In the genomic region with DNA sequence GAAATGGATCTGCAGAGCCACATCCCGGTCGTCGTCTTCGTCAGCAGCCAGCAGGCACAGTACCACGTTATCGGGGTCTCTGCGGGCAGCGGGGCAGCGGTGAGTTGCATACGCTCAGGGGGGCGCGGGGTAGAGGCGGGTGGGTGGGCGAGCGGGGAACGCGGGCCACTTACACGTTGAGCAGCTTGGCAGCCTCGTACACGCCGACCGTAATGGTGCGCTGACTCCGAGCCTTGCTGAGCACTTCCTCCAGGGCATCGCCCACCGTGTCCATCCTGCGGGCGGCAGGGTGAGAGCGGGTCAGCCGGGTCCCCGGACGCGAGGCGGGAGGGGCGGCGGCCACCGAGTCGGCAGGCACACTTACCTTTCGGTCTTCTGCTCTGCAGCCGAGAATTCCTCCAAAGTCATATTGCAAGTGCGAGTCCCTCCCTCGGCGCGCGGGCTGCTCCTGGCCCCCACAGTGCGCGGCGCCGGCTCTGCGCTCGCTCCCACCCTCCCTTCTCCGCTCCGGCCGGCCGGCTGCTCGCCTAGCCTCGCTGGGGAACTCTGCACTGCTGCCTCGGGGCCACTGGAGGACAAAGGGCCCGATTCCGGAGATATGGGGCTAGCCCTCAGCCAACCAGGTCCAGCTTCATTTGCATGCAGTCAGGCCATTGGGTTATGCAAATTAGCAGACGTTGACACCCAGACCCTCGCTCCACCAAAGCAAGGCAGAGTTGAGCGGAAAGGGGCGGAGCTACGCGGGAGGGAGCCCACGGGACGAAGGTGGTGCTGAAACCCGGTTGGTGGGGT, we compare ENCODE assay signal across 8 mouse cellular contexts. TPM values are rescaled to one million over a fixed set of nuclear protein-coding genes. Genes with fewer than 3 reads are reported as not detected.
A peak's percentile ranks its signal among the peaks of the same experiment; 100 is the strongest.
DNase-seq lines count a peak whose midpoint lies in the region; ATAC-seq and TF ChIP-seq lines count a peak whose summit lies in the region.

Gadd45a (minus strand) TSS at position 621 of the 792 bp plus-strand sequence.

- peak; percentile 89 for TF ChIP-seq POLR2A in bone marrow macrophage, adult 2 months (IDR thresholded peaks at IDR 0.05; ENCODE audit: borderline replicate concordance, low read depth, low read length)
- TF ChIP-seq POLR2A in embryonic fibroblast, embryonic 13.5 days (IDR thresholded peaks at IDR 0.05; ENCODE audit: low read depth, low read length) = peak; percentile 99

- no peaks in the 10 kb centered on the region for H3K27me3 ChIP-seq in kidney, embryonic 14.5 days (ENCODE audit: control insufficient read depth, insufficient read depth, low read length)
- no peaks in the 10 kb centered on the region for H3K27me3 ChIP-seq in limb, embryonic 15.5 days

- peak within 1 kb of the TSS; percentile 84 for H3K4me2 ChIP-seq in kidney, embryonic 14.5 days (replicated peaks; ENCODE audit: low read depth, low read length)
- peak within 1 kb of the TSS; percentile 86 for H3K4me2 ChIP-seq in limb, embryonic 15.5 days

- H3K36me3 ChIP-seq in kidney, embryonic 14.5 days (ENCODE audit: control insufficient read depth, insufficient read depth, low read length) = no peaks in the 10 kb centered on the region
- H3K36me3 ChIP-seq in limb, embryonic 15.5 days = no peaks in the 10 kb centered on the region

- DNase-seq in A20 (ENCODE audit: low read depth, low spot score) = peak; percentile 89
- DNase-seq in heart, adult 9 months (ENCODE audit: low spot score in 2 of 2) = peak; percentile 98 to 99
- peak; percentile 78 to 88 for DNase-seq in monocyte, adult 2 months (ENCODE audit: low read depth in 1 of 2, low spot score in 2 of 2)
- peak; percentile 97 to 98 for DNase-seq in spleen, postnatal 36 days (ENCODE audit: low spot score in 2 of 2)

- peak within 1 kb of the TSS; percentile 81 for H3K4me3 ChIP-seq in bone marrow macrophage, adult 2 months (ENCODE audit: insufficient read depth, low read length)
- H3K4me3 ChIP-seq in embryonic fibroblast, embryonic 13.5 days (ENCODE audit: insufficient read depth, low read length) = peak within 1 kb of the TSS; percentile 88
- H3K4me3 ChIP-seq in kidney, embryonic 14.5 days (ENCODE audit: low read length) = peak within 1 kb of the TSS; percentile 89
- H3K4me3 ChIP-seq in limb, embryonic 15.5 days = peak within 1 kb of the TSS; percentile 73

- no peaks in the 10 kb centered on the region for H3K9me3 ChIP-seq in kidney, embryonic 14.5 days (ENCODE audit: control insufficient read depth, low read length)
- H3K9me3 ChIP-seq in limb, embryonic 15.5 days = no peaks in the 10 kb centered on the region

- peak within 1 kb of the TSS; percentile 86 for H3K9ac ChIP-seq in kidney, embryonic 14.5 days (ENCODE audit: low read depth, low read length)
- peak within 1 kb of the TSS; percentile 61 for H3K9ac ChIP-seq in limb, embryonic 15.5 days

- TF ChIP-seq CTCF in bone marrow macrophage, adult 2 months (IDR thresholded peaks at IDR 0.05; ENCODE audit: low read depth, low read length) = no peak
- no peak for TF ChIP-seq CTCF in embryonic fibroblast, embryonic 13.5 days (IDR thresholded peaks at IDR 0.05; ENCODE audit: borderline replicate concordance, insufficient read depth, low read length)

- ATAC-seq in kidney, embryonic 14.5 days (ENCODE audit: low FRiP score, low TSS enrichment) = peak; percentile 99
- peak; percentile 98 for ATAC-seq in limb, embryonic 15.5 days (ENCODE audit: insufficient number of reproducible peaks, low FRiP score, low TSS enrichment, low read depth)

- H3K4me1 ChIP-seq in bone marrow macrophage, adult 2 months (ENCODE audit: control insufficient read depth, insufficient read depth, low read length) = peaks cover 27% of the 10 kb centered on the region
- peaks cover 6% of the 10 kb centered on the region for H3K4me1 ChIP-seq in embryonic fibroblast, embryonic 13.5 days (ENCODE audit: control insufficient read depth, insufficient read depth, low read length)
- 0 out of 2 replicates have a peak, but pooled peaks cover 3% of the 10 kb centered on the region for H3K4me1 ChIP-seq in kidney, embryonic 14.5 days (ENCODE audit: control insufficient read depth, insufficient read depth, low read length)
- peaks cover 15% of the 10 kb centered on the region for H3K4me1 ChIP-seq in limb, embryonic 15.5 days

- WGBS in kidney, embryonic 14.5 days = 0% methylated on average over 57 of the region's 69 CpGs
- WGBS in limb, embryonic 15.5 days = under 1% methylated on average over 65 of the region's 69 CpGs

- peak within 1 kb of the TSS; percentile 64 for H3K27ac ChIP-seq in bone marrow macrophage, adult 2 months (ENCODE audit: insufficient read depth, low read depth, low read length)
- H3K27ac ChIP-seq in embryonic fibroblast, embryonic 13.5 days (ENCODE audit: insufficient read depth, low read length) = peak within 1 kb of the TSS; percentile 77
- H3K27ac ChIP-seq in kidney, embryonic 14.5 days (ENCODE audit: low read depth, low read length) = peak within 1 kb of the TSS; percentile 94
- peak within 1 kb of the TSS; percentile 88 for H3K27ac ChIP-seq in limb, embryonic 15.5 days

RNA-seq across cellular contexts. Expression of gene Gadd45a, which starts in this region (rescaled TPM):
- 11.6 and 14.6 TPM in 2 replicates for polyA plus RNA-seq in bone marrow macrophage, adult 2 months (2012; ENCODE audit: insufficient read depth, insufficient read length, missing spikeins)
- polyA plus RNA-seq in embryonic fibroblast, embryonic 13.5 days (2011; ENCODE audit: insufficient read length, low read depth, missing spikeins) = 59.5 and 69.2 TPM in 2 replicates
- 29.3 and 36.0 TPM in 2 replicates for polyA plus RNA-seq in kidney, embryonic 14.5 days (2014; fragmentation: Nextera tagmentation; extraction: Ambion mirVana)
- 13.7 and 15.9 TPM in 2 replicates for polyA plus RNA-seq in limb, embryonic 15.5 days (2015; fragmentation: Nextera tagmentation; extraction: Ambion mirVana)

Comparison
In these comparisons a context has a peak if more than half of its experiments do, and no peak if none do; other contexts are left out.
1. Peak in every context shown above with its lines: DNase-seq, ATAC-seq, H3K4me3 ChIP-seq and H3K27ac ChIP-seq.